Mouse (Mus musculus) forebrain, embryonic 16.5 days (tissue): ENCODE measurements around the gene Basp1. TPM values are rescaled to one million over a fixed set of nuclear protein-coding genes. Genes with fewer than 3 reads are reported as not detected.
A peak's percentile ranks its signal among the peaks of the same experiment; 100 is the strongest.

ENCODE experiments used
- ATAC-seq: fragments of 200-750 bp; cut with Nextera tagmentation; 2 replicates; pipeline ENCODE4 v1.8.0; 2017; ENCODE audit warnings: mild to moderate bottlenecking, moderate library complexity
- H3K27ac ChIP-seq: fragments of 300-500 bp; sonication (generic); 2 replicates; pipeline ENCODE4 v1.5.1; 2014; ENCODE audit warnings: low read length, control low read depth
- H3K27me3 ChIP-seq: fragments of 300-500 bp; sonication (generic); replicated peaks from 2 replicates; pipeline ENCODE4 v1.6.1; 2014; ENCODE audit warnings: low read length; ENCODE audit not compliant: control insufficient read depth, insufficient read depth
- H3K36me3 ChIP-seq: fragments of 300-500 bp; sonication (generic); 2 replicates; pipeline ENCODE4 v1.6.1; 2014; ENCODE audit not compliant: control insufficient read depth, insufficient read depth
- H3K4me1 ChIP-seq: fragments of 300-500 bp; sonication (generic); replicated peaks from 2 replicates; pipeline ENCODE4 v1.6.1; 2014; ENCODE audit warnings: low read length; ENCODE audit not compliant: control insufficient read depth, insufficient read depth
- H3K4me2 ChIP-seq: fragments of 300-500 bp; sonication (generic); 2 replicates; pipeline ENCODE4 v1.6.1; 2014; ENCODE audit warnings: mild to moderate bottlenecking, low read length, control low read depth
- H3K4me3 ChIP-seq: fragments of 300-500 bp; sonication (generic); replicated peaks from 2 replicates; pipeline ENCODE4 v1.5.1; 2014; ENCODE audit warnings: mild to moderate bottlenecking, low read length, control low read depth
- H3K9ac ChIP-seq: fragments of 300-500 bp; sonication (generic); replicated peaks from 2 replicates; pipeline ENCODE4 v1.6.1; 2014; ENCODE audit warnings: low read depth, low read length, control low read depth
- H3K9me3 ChIP-seq: fragments of 300-500 bp; sonication (generic); 2 replicates; pipeline ENCODE4 v1.6.1; 2016; ENCODE audit warnings: low read length; ENCODE audit not compliant: control insufficient read depth
- WGBS: fragments of 180-500 bp; shearing (Covaris S2); extraction: QIAGEN DNeasy Blood & Tissue Kit; methylation state at CpG from one replicate; pipeline ENCODE4 v1.1.7; 2014; 5-methylcytosine and 5-hydroxymethylcytosine counted together
- polyA plus RNA-seq: library from polyadenylated mRNA; unstranded; fragments of >200 nt; fragmentation: Nextera tagmentation; extraction: Ambion mirVana; gene quantifications from 2 replicates; pipeline ENCODE4 v1.2.1, GENCODE M21; 2015

Gene Basp1
- polyA plus RNA-seq, 1 experiment from 2014 or later, result 206 TPM

DNA sequence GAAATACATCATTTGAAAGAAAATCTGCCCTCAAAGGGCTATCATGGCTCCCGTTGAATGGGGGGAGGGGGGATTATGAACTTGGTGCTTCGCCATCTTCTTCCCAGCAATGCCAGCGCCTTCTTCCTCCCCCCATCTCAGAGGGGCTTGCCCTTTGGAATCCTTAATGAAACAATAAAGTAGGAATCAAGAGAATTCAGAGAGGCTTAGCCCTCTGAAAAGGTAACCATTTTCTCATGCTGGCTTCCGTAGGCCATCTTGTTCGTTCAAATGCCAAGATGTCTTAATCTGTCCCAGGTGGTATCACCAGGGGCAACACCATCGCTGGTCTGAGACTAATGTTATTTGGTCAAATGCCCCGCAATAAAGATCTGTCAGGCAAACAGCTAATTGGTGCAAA, 2.1 kb downstream of the Basp1 start:
- Histone ChIP-seq H3K36me3 (no peaks in the 10 kb centered on the region), H3K4me3 (peak overlapping the region; percentile 99), H3K9ac (peak overlapping the region; percentile 100), H3K9me3 (no peaks in the 10 kb centered on the region), H3K4me1 (peaks cover 35% of the 10 kb centered on the region), H3K4me2 (peak overlapping the region; percentile 76), H3K27me3 (no peaks in the 10 kb centered on the region), H3K27ac (peak overlapping the region; percentile 99)
- 9% methylated on average over 7 of the region's 7 CpGs for WGBS
- ATAC-seq, result no peak

DNA sequence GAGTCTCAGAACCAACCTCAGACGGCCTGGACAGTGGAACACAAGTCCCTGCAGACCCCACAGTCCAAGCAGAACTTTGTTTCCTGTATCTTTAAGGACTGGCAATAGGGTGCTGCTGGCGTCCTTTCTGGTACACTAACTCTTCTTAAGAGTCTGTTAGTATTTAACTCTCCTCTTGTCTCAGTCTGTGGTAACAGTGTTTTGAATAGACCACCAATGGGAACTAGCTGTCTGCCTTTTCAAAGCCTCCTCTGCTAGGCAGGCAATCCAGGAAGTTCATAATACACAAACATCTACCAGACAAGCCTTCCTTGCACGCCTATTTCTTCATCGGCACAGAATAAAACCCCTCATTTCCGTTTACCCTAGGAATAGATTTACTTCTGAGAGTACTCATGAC, 7.6 kb downstream of the Basp1 start:
- H3K4me2 ChIP-seq, result no peak overlapping the region; the same call in 1 of the 2 replicates
- no peak overlapping the region for H3K9ac ChIP-seq
- peaks cover 56% of the 10 kb centered on the region for H3K4me1 ChIP-seq
- ATAC-seq, result no peak
- H3K36me3 ChIP-seq, result no peaks in the 10 kb centered on the region
- no peak overlapping the region for H3K4me3 ChIP-seq
- H3K27me3 ChIP-seq, result no peaks in the 10 kb centered on the region
- no peak overlapping the region for H3K27ac ChIP-seq
- WGBS, result 77% methylated on average over 5 of the region's 5 CpGs
- H3K9me3 ChIP-seq, result no peaks in the 10 kb centered on the region

DNA sequence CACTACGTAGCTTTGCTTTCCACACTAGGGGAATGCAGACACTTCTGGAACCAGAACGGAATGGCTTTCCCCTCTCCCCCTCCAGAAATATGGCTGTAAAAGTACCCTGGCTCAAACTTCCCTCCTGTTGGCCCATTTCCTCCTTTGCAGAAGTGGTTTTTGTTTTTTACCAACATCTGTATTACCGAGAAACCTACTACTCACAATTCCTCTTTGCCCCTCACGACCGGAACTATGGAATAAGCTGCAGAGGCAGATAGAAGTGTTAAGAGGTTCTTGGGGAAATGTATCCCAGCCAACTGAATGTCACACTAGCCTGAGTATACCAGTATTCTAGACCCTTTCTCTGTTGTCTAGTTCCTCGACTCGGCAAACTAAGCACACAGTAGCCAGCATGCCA, 9.7 kb downstream of the Basp1 start:
- H3K9ac ChIP-seq, result no peak overlapping the region
- no peaks in the 10 kb centered on the region for H3K27me3 ChIP-seq
- no peak overlapping the region for H3K27ac ChIP-seq
- H3K4me3 ChIP-seq, result no peak overlapping the region
- peaks cover 48% of the 10 kb centered on the region for H3K4me1 ChIP-seq
- H3K9me3 ChIP-seq, result no peaks in the 10 kb centered on the region
- peaks cover 3% of the 10 kb centered on the region for H3K36me3 ChIP-seq
- WGBS, result 92% methylated on average over 7 of the region's 7 CpGs
- H3K4me2 ChIP-seq, result no peak overlapping the region
- no peak for ATAC-seq

DNA sequence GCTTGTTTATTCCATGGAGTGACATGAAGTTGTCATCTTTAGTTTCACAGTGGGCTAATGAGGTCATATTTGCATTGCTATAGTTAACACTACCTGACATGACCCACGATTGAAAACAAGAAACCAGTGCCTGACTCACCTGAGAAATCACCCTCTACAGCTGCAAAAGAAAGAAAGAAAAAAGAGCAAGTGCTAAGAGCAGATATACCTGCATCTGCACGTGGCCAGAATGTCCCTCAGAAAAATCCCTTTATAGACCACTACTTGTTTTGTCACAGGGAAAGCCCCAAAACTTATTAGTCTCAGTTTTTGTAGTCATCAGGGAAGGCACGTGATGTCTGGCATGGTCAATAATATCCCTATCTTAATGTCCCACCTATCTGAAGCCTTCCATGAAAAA, 11.6 kb downstream of the Basp1 start:
- ATAC-seq, result no peak
- Histone ChIP-seq H3K27ac (no peak overlapping the region), H3K4me3 (no peak overlapping the region), H3K27me3 (no peaks in the 10 kb centered on the region), H3K9me3 (no peaks in the 10 kb centered on the region), H3K9ac (no peak overlapping the region), H3K4me2 (no peak overlapping the region), H3K36me3 (peaks cover 7% of the 10 kb centered on the region), H3K4me1 (peaks cover 43% of the 10 kb centered on the region)
- 76% methylated on average over 3 of the region's 3 CpGs for WGBS

DNA sequence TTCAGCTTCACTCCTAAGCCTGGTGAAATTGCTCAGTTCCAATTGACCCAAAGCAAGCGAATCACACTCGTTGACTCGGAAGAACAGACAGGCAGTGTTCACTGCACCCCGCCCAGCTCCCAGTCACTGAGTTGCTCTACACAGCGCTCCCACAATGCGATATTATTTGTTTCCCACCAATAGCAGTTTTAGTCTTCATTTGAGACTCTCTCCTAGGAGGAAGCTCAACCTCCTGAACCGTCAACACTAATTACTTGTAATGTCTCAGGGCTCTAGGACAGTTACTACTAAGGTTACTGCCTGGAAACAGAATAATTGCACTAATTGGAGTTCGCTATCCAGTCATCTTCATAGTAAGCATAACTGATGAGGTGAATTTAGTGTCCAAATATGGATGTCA, 13.3 kb downstream of the Basp1 start:
- 0 out of 2 replicates have a peak, but pooled peaks have one; percentile 18 for ATAC-seq
- H3K4me1 ChIP-seq, result peaks cover 41% of the 10 kb centered on the region
- H3K27ac ChIP-seq, result no peak overlapping the region

DNA sequence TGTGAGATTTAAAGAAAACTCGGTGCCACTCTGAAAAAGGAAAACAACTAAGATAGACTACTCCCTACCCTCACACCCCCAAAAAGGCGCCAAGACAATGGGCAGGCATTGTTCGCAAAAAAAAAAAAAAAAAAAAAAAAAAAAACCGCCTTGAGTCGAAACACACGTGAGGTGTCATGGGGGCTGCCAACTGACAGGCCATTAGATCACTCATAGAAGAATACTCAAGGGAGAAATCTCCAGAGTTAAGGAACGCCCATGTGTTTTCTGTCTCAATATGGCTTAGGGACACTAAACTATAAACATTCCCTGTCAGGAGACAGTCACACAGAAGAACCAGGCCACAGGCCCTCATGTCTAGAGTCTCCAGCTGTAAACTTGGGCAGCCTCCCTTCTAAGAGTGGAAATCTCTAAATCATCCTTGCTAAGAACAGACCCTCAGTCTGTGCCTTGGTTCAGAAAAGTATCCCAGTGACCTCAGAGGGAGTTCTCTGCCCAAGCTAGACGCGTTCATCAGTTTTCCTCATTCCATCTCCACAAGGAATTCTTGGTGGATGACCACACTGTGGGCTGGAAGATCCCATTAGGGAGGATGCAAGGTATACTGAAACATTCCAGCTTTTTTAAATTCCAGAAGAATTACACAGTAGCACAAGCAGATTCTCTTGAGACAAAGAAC, 17.5 kb downstream of the Basp1 start:
- Histone ChIP-seq H3K4me3 (no peak overlapping the region), H3K36me3 (peaks cover 9% of the 10 kb centered on the region), H3K4me2 (no peak overlapping the region), H3K27me3 (no peaks in the 10 kb centered on the region), H3K27ac (no peak overlapping the region), H3K4me1 (peaks cover 54% of the 10 kb centered on the region), H3K9me3 (no peaks in the 10 kb centered on the region), H3K9ac (no peak overlapping the region)
- ATAC-seq, result no peak
- WGBS, result 69% methylated on average over 9 of the region's 9 CpGs

More for the DNA sequence above, 13.3 kb downstream of the Basp1 start:
- peaks cover 7% of the 10 kb centered on the region for H3K36me3 ChIP-seq
- 81% methylated on average over 8 of the region's 8 CpGs for WGBS
- H3K4me3 ChIP-seq, result no peak overlapping the region
- H3K9ac ChIP-seq, result no peak overlapping the region
- no peaks in the 10 kb centered on the region for H3K27me3 ChIP-seq
- H3K4me2 ChIP-seq, result no peak overlapping the region
- H3K9me3 ChIP-seq, result no peaks in the 10 kb centered on the region

DNA sequence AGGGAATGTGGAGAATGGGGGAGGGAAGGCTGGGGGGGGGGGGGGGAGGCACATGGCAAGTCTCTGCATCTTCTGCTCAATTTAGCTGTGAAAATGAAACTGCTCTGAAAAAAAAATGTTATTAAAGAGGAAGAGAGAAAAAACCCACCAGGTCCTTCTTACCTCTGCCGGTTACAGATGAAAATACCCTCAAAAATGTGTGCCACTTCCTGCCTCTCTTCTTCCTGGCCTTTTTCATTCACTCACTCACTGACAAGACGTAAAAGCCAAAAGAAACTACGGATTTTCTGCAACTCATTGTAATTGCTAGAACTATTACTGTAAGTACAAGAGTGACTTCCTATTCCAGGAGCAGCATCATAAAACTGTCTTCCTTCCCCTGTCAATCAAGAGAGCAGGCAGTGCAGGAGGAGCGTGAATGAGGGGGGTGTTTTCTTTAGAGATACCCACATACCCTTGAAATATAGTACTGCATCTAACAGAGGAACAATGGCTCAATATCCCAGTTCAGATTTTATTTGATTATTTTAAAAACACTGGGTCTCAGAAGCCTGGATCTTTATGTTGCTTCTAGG, 21.0 kb downstream of the Basp1 start:
- no peak overlapping the region for H3K4me3 ChIP-seq
- peaks cover 45% of the 10 kb centered on the region for H3K4me1 ChIP-seq
- no peaks in the 10 kb centered on the region for H3K9me3 ChIP-seq
- H3K9ac ChIP-seq, result no peak overlapping the region
- ATAC-seq, result 0 out of 2 replicates have a peak, but pooled peaks have one; percentile 21
- WGBS, result 53% methylated on average over 4 of the region's 4 CpGs
- no peak overlapping the region for H3K4me2 ChIP-seq
- H3K36me3 ChIP-seq, result peaks cover 6% of the 10 kb centered on the region; the same call in 1 of the 2 replicates
- H3K27me3 ChIP-seq, result no peaks in the 10 kb centered on the region
- no peak overlapping the region for H3K27ac ChIP-seq

DNA sequence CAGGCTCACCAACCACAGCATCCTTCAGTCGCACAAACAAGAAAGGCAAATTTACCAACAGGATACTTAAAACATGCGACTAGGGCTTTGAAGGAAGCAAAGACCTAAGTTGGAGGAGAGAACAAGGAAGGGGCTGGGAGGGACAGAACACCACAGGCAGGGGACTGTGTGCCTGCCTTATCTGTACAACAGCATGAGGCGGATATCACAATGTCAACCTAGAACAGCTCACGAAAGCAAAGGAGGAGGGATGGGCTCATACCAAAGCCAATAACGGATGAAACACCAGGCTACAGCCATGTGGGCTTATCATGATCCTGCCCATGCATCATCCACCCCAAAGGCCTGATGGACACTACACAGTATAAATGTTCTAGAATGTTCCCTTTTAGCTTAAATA, 22.4 kb downstream of the Basp1 start:
- Histone ChIP-seq H3K36me3 (peaks cover 7% of the 10 kb centered on the region), H3K27me3 (no peaks in the 10 kb centered on the region), H3K9ac (no peak overlapping the region), H3K4me3 (no peak overlapping the region), H3K4me1 (peaks cover 44% of the 10 kb centered on the region), H3K27ac (no peak overlapping the region), H3K4me2 (no peak overlapping the region), H3K9me3 (no peaks in the 10 kb centered on the region)
- WGBS, result 89% methylated on average over 5 of the region's 5 CpGs
- ATAC-seq, result no peak

DNA sequence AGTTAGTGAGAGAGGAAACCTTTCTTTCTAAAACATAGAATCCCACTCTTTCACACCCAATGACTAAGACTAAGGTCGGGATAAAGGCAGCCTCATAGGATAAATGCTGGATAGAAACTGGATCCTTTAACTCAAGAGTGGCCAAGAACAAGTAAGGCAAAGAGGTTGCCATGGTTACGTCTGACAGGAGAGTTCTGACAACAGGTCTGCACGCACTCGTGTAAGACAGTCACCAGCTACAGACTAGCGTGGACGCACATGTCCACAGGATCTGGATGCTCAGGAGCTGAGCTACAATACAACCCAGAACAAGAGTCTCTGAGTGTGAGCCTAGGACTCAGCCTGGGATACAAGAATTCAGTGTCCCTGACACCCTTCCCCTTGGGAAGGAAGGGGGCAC, 26.0 kb downstream of the Basp1 start:
- ATAC-seq, result no peak
- Histone ChIP-seq H3K36me3 (peaks cover 11% of the 10 kb centered on the region), H3K27ac (no peak overlapping the region), H3K27me3 (no peaks in the 10 kb centered on the region), H3K9me3 (no peaks in the 10 kb centered on the region), H3K4me3 (no peak overlapping the region), H3K4me1 (peaks cover 39% of the 10 kb centered on the region), H3K9ac (no peak overlapping the region), H3K4me2 (no peak overlapping the region)
- WGBS, result 60% methylated on average over 6 of the region's 6 CpGs
